Mouse (Mus musculus) lung, adult 2 months (tissue): ENCODE results near the gene Zfp318.

Experiments
- CTCF ChIP-seq: fragments of 200-500 bp; IDR thresholded peaks from 2 replicates; pipeline ENCODE4 v1.5.1; 2011; ENCODE audit warnings: mild to moderate bottlenecking, low read length, control low read depth; ENCODE audit not compliant: insufficient read depth
- POLR2A ChIP-seq: fragments of 200-500 bp; IDR thresholded peaks from 2 replicates; pipeline ENCODE4 v1.6.1; 2011; ENCODE audit warnings: low read depth, mild to moderate bottlenecking, control low read depth, low read length, borderline replicate concordance; ENCODE audit errors: extremely low read depth

- TF ChIP-seq CTCF (no peak), POLR2A (no peak)
These were observed 700 bp downstream of the Zfp318 start for GRCm38 (mm10) chr17:46384061-46384801.
